Comparison of ENCODE assay signal across 8 mouse cellular contexts in the genomic region with DNA sequence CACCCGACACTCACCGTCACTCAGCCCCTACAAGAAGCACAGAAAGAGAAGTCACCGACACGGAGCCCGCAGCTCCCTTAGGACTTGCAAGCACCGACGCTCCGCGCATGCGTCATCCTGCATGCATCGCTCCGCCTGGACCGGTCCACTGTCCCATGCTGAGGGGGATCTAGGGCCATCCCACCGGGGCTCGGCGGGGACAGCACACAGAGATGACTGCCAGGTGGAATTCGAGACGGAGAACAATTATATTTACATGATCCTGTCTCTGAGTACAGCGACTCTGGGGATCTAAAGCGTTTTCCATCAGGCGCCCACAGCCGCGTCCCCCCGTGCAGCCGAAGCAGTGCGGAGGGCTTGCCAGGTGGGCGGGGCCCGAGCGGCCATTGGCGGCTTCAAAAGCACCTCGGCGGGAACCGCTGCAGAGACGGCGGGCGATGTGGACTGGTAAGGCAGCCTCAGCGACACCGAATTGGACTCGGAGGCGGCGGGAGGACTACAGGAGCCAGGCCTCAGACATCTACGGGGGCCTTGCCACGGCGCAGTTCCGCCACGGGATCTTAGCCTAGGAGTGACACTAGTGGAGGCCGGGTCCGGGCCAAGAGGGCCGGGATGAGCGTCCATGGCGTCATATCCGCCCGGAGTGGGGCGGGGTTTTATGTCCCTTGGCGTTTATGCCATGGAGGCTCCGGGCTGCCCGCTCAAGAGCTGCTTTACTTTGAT. TPM values are rescaled to one million over a fixed set of nuclear protein-coding genes. Genes with fewer than 3 reads are reported as not detected.
A peak's percentile ranks its signal among the peaks of the same experiment; 100 is the strongest.
DNase-seq lines count a peak whose midpoint lies in the region; ATAC-seq and TF ChIP-seq lines count a peak whose summit lies in the region.

A gene (minus strand): TSS at position 119 of the 723 bp plus-strand sequence.
A gene (plus strand): TSS at position 394 of the 723 bp plus-strand sequence.

- H3K4me1 ChIP-seq in heart, embryonic 12.5 days (replicated peaks) = peaks cover 13% of the 10 kb centered on the region
- 0 out of 2 replicates have a peak, but pooled peaks cover 4% of the 10 kb centered on the region for H3K4me1 ChIP-seq in kidney, postnatal 0 days (replicated peaks; ENCODE audit: insufficient read depth, low read length)
- H3K4me1 ChIP-seq in liver, embryonic 11.5 days (replicated peaks; ENCODE audit: control insufficient read depth, insufficient read depth, low read length) = peaks cover 5% of the 10 kb centered on the region
- peaks cover 5% of the 10 kb centered on the region; the same call in 1 of the 2 replicates for H3K4me1 ChIP-seq in stomach, embryonic 14.5 days (ENCODE audit: control insufficient read depth, insufficient read depth, low read length)

- H3K4me2 ChIP-seq in heart, embryonic 12.5 days = peak within 1 kb of the TSS; percentile 75
- peak within 1 kb of the TSS; percentile 74 for H3K4me2 ChIP-seq in kidney, postnatal 0 days (ENCODE audit: low read length)
- H3K4me2 ChIP-seq in liver, embryonic 11.5 days = peak within 1 kb of the TSS; percentile 68
- H3K4me2 ChIP-seq in stomach, embryonic 14.5 days (replicated peaks; ENCODE audit: low read depth, low read length) = peak within 1 kb of the TSS; percentile 75

- DNase-seq in CD4-positive helper T cell, adult 2 months (ENCODE audit: low read depth, low spot score) = peak; percentile 95
- DNase-seq in brain, embryonic 18.5 days (ENCODE audit: low read depth, low spot score) = peak; percentile 90
- peak; percentile 97 for DNase-seq in kidney, postnatal 0 days (ENCODE audit: low spot score)
- DNase-seq in liver, embryonic 11.5 days (ENCODE audit: low spot score) = peak; percentile 98
- DNase-seq in naive thymus-derived CD4-positive, alpha-beta T cell, adult 2 months (ENCODE audit: low read depth) = peak; percentile 98

- no peak for TF ChIP-seq CTCF in kidney, postnatal 0 days (IDR thresholded peaks at IDR 0.05; ENCODE audit: low read depth)

- H3K27me3 ChIP-seq in heart, embryonic 12.5 days (replicated peaks) = no peaks in the 10 kb centered on the region
- H3K27me3 ChIP-seq in kidney, postnatal 0 days (ENCODE audit: insufficient read depth, low read length) = no peaks in the 10 kb centered on the region
- H3K27me3 ChIP-seq in liver, embryonic 11.5 days (replicated peaks; ENCODE audit: control insufficient read depth, insufficient read depth, low read length) = no peaks in the 10 kb centered on the region
- no peaks in the 10 kb centered on the region for H3K27me3 ChIP-seq in stomach, embryonic 14.5 days (ENCODE audit: control insufficient read depth, insufficient read depth, low read length)

- H3K9me3 ChIP-seq in heart, embryonic 12.5 days (replicated peaks) = no peaks in the 10 kb centered on the region
- no peaks in the 10 kb centered on the region for H3K9me3 ChIP-seq in kidney, postnatal 0 days (replicated peaks; ENCODE audit: low read length)
- no peaks in the 10 kb centered on the region for H3K9me3 ChIP-seq in liver, embryonic 11.5 days (ENCODE audit: control insufficient read depth, low read length)
- no peaks in the 10 kb centered on the region for H3K9me3 ChIP-seq in stomach, embryonic 14.5 days (ENCODE audit: control insufficient read depth, low read depth, low read length)

- peak within 1 kb of the TSS; percentile 73 for H3K9ac ChIP-seq in heart, embryonic 12.5 days
- peak within 1 kb of the TSS; percentile 64 for H3K9ac ChIP-seq in kidney, postnatal 0 days (ENCODE audit: low read depth, low read length)
- peak within 1 kb of the TSS; percentile 88 for H3K9ac ChIP-seq in liver, embryonic 11.5 days (ENCODE audit: low read depth, low read length)
- H3K9ac ChIP-seq in stomach, embryonic 14.5 days (replicated peaks; ENCODE audit: low read depth, low read length) = peak within 1 kb of the TSS; percentile 81

- H3K27ac ChIP-seq in heart, embryonic 12.5 days (ENCODE audit: poor library complexity, severe bottlenecking) = peak within 1 kb of the TSS; percentile 85
- peak within 1 kb of the TSS; percentile 75 for H3K27ac ChIP-seq in kidney, postnatal 0 days
- peak within 1 kb of the TSS; percentile 78 for H3K27ac ChIP-seq in liver, embryonic 11.5 days (ENCODE audit: low read depth, low read length)
- peak within 1 kb of the TSS; percentile 52 for H3K27ac ChIP-seq in stomach, embryonic 14.5 days (ENCODE audit: low read length)

- ATAC-seq in erythroid progenitor cell, adult 5-6 weeks (replicated peaks; ENCODE audit: low FRiP score, poor library complexity, severe bottlenecking) = peak; percentile 92
- peak; percentile 97 for ATAC-seq in heart, embryonic 12.5 days (ENCODE audit: insufficient number of reproducible peaks, low FRiP score)
- peak; percentile 95 for ATAC-seq in kidney, postnatal 0 days (replicated peaks; ENCODE audit: low FRiP score, low read depth)
- peak; percentile 93 for ATAC-seq in liver, embryonic 11.5 days (replicated peaks; ENCODE audit: low FRiP score)
- ATAC-seq in stomach, embryonic 14.5 days (ENCODE audit: insufficient number of reproducible peaks, insufficient read depth, low FRiP score, low read depth) = peak; percentile 94

- H3K36me3 ChIP-seq in heart, embryonic 12.5 days = peaks cover 28% of the 10 kb centered on the region
- H3K36me3 ChIP-seq in kidney, postnatal 0 days (ENCODE audit: insufficient read depth, low read length) = 0 out of 2 replicates have a peak, but pooled peaks cover 3% of the 10 kb centered on the region
- H3K36me3 ChIP-seq in liver, embryonic 11.5 days (ENCODE audit: control insufficient read depth, insufficient read depth, low read length) = 0 out of 2 replicates have a peak, but pooled peaks cover 7% of the 10 kb centered on the region
- H3K36me3 ChIP-seq in stomach, embryonic 14.5 days (ENCODE audit: control insufficient read depth, insufficient read depth, low read length) = peaks cover 3% of the 10 kb centered on the region; the same call in 1 of the 2 replicates

- under 1% methylated on average over 57 of the region's 57 CpGs for WGBS in heart, embryonic 12.5 days
- WGBS in kidney, postnatal 0 days = under 1% methylated on average over 57 of the region's 57 CpGs
- WGBS in liver, embryonic 11.5 days = 0% methylated on average over 57 of the region's 57 CpGs
- WGBS in stomach, embryonic 14.5 days = under 1% methylated on average over 57 of the region's 57 CpGs

- H3K4me3 ChIP-seq in heart, embryonic 12.5 days = peak within 1 kb of the TSS; percentile 69
- H3K4me3 ChIP-seq in kidney, postnatal 0 days (replicated peaks; ENCODE audit: low read depth, low read length) = peak within 1 kb of the TSS; percentile 60
- peak within 1 kb of the TSS; percentile 80 for H3K4me3 ChIP-seq in liver, embryonic 11.5 days (ENCODE audit: low read depth, low read length)
- peak within 1 kb of the TSS; percentile 81 for H3K4me3 ChIP-seq in stomach, embryonic 14.5 days (ENCODE audit: low read depth, low read length)

RNA-seq across cellular contexts. Expression of the first gene that starts in this region (rescaled TPM):
- total RNA-seq in erythroid progenitor cell, adult 5-6 weeks (2015; ENCODE audit: low replicate concordance) = 38.6 and 67.4 TPM in 2 replicates
- total RNA-seq in erythroid progenitor cell, adult 5-6 weeks (2017; ENCODE audit: low replicate concordance) = 87.8 and 107 TPM in 2 replicates
- 112 and 114 TPM in 2 replicates for polyA plus RNA-seq in heart, embryonic 12.5 days (2016; fragmentation: Nextera tagmentation; extraction: Ambion mirVana)
- polyA plus RNA-seq in kidney, postnatal 0 days (2015; fragmentation: Nextera tagmentation; extraction: Ambion mirVana) = 97.8 and 100 TPM in 2 replicates
- polyA plus RNA-seq in liver, embryonic 11.5 days (2014; fragmentation: Nextera tagmentation; extraction: Ambion mirVana) = 94.4 and 101 TPM in 2 replicates
- polyA plus RNA-seq in stomach, embryonic 14.5 days (2014; fragmentation: Nextera tagmentation; extraction: Ambion mirVana) = 73.4 and 86.0 TPM in 2 replicates

RNA-seq across cellular contexts. Expression of the second gene that starts in this region (rescaled TPM):
- 72.8 and 106 TPM in 2 replicates for total RNA-seq in erythroid progenitor cell, adult 5-6 weeks (2015; ENCODE audit: low replicate concordance)
- 62.6 and 77.5 TPM in 2 replicates for total RNA-seq in erythroid progenitor cell, adult 5-6 weeks (2017; ENCODE audit: low replicate concordance)
- polyA plus RNA-seq in heart, embryonic 12.5 days (2016; fragmentation: Nextera tagmentation; extraction: Ambion mirVana) = 25.7 and 28.4 TPM in 2 replicates
- 18.7 and 21.8 TPM in 2 replicates for polyA plus RNA-seq in kidney, postnatal 0 days (2015; fragmentation: Nextera tagmentation; extraction: Ambion mirVana)
- polyA plus RNA-seq in liver, embryonic 11.5 days (2014; fragmentation: Nextera tagmentation; extraction: Ambion mirVana) = 53.9 and 56.9 TPM in 2 replicates
- polyA plus RNA-seq in stomach, embryonic 14.5 days (2014; fragmentation: Nextera tagmentation; extraction: Ambion mirVana) = 42.1 and 43.6 TPM in 2 replicates

Comparison
In these comparisons a context has a peak if more than half of its experiments do, and no peak if none do; other contexts are left out.
1. Peak in every context shown above with its lines: DNase-seq, ATAC-seq, H3K4me3 ChIP-seq and H3K27ac ChIP-seq.